Mouse (Mus musculus): Measurements from ENCODE around the gene Cdkal1. TPM values are rescaled to one million over a fixed set of nuclear protein-coding genes. Genes with fewer than 3 reads are reported as not detected.
A peak's percentile ranks its signal among the peaks of the same experiment; 100 is the strongest.

Cdkal1 gene
- polyA plus RNA-seq, 1 experiment from 2014 or later, result 28.8 TPM

DNA sequence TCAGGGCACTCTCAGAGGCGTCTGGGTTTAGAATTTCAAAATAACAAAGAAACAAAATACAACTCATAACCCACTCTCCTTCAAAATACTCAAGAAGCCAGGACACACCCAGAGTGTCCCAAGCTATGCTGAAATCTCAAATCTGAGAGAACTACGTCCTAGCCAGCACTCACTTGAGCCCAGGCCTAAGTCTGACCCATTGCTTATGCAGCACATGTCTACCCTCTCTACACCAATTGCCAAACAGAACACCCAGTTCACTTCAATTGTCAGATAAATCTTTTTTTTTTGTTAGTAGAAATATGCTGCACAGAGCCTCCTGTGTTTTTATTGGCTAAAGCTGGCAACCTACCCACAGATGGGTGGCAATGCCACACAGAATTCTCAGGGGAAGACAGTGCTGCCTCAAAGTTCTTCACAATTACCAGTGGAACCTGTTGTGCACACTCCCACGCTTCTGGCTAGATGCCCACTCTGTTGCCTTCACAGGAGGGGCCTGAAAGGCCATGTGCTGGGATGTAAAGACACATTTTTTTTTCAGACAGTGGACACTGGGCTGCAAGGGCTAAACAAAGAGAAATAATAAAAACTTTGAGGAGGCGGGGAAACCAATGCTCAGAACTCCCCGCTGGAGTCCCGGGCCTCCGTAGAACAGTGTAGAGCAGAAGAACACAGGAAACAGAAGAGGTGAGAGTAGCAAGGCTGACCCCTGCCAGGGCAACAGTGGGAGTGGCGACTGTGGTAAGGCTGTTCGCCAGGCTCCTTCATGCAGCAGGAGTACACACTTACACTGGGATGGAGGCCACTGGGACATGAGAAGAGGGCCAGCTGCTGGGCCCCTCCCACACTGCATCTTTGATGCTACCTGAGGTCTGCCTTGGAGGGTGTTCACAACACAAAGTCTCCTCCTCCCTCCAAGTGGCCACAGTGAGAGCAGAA, 273.4 kb downstream of the Cdkal1 start:
- Histone ChIP-seq H3K27ac (ENCODE audit: low read length) (no peak overlapping the region), H3K4me1 (replicated peaks; ENCODE audit: control insufficient read depth, insufficient read depth, low read length) (no peaks in the 10 kb centered on the region), H3K36me3 (ENCODE audit: control insufficient read depth, insufficient read depth) (no peaks in the 10 kb centered on the region), H3K9me3 (ENCODE audit: control insufficient read depth, low read length) (no peaks in the 10 kb centered on the region), H3K4me2 (ENCODE audit: low read length) (no peak overlapping the region), H3K9ac (replicated peaks; ENCODE audit: low read depth, low read length) (no peak overlapping the region), H3K4me3 (replicated peaks; ENCODE audit: low read length) (no peak overlapping the region), H3K27me3 (replicated peaks; ENCODE audit: control insufficient read depth, insufficient read depth, low read length) (no peaks in the 10 kb centered on the region)
- WGBS, result 66% methylated on average over 9 of the region's 9 CpGs
- 0 out of 2 replicates have a peak, but pooled peaks have one; percentile 18 for ATAC-seq

DNA sequence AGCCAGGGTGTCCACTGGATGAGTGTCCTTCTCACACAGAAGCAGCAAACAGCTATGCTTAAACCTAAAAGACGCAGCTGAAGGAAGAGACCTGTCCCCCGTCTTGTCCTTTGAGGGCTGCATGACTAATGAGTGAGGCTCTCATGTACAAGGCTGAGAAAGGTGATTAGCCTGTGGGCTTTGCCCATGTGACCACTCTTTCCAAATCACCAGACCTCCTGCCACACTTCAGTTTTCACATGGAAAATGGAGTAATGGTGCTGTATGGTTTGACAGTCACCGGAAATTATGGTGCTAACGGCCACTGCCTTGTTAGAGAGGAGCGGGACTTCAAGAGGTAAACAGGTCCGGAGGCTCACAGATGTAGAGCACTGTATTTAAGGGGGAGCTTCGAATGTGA, 274.7 kb downstream of the Cdkal1 start:
- H3K9me3 ChIP-seq (ENCODE audit: control insufficient read depth, low read length), result no peaks in the 10 kb centered on the region
- no peak overlapping the region for H3K9ac ChIP-seq (replicated peaks; ENCODE audit: low read depth, low read length)
- no peaks in the 10 kb centered on the region for H3K4me1 ChIP-seq (replicated peaks; ENCODE audit: control insufficient read depth, insufficient read depth, low read length)
- no peak overlapping the region for H3K4me3 ChIP-seq (replicated peaks; ENCODE audit: low read length)
- no peak overlapping the region for H3K27ac ChIP-seq (ENCODE audit: low read length)
- no peak overlapping the region for H3K4me2 ChIP-seq (ENCODE audit: low read length)
- H3K36me3 ChIP-seq (ENCODE audit: control insufficient read depth, insufficient read depth), result no peaks in the 10 kb centered on the region
- WGBS, result 89% methylated on average over 7 of the region's 7 CpGs
- no peak for ATAC-seq
- no peaks in the 10 kb centered on the region for H3K27me3 ChIP-seq (replicated peaks; ENCODE audit: control insufficient read depth, insufficient read depth, low read length)

DNA sequence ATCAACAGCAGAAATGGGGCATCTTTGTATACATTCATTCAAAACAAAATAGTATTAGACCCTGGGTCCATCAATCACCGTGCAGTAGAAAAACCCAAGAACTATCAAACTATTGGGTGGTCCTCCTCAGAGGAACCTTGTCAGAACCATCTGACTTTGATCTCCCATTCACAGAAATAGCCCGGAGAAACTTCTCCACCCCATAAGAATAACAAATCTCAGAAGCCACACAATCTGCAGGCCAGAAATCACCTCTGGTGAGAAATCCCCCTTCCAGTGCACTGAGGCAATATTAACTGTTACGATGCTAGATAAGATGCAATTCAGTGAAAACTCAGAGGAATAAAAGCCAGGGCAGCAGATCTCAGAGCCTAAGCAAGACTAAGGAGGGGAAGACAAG, 275.5 kb downstream of the Cdkal1 start:
- no peak for ATAC-seq

DNA sequence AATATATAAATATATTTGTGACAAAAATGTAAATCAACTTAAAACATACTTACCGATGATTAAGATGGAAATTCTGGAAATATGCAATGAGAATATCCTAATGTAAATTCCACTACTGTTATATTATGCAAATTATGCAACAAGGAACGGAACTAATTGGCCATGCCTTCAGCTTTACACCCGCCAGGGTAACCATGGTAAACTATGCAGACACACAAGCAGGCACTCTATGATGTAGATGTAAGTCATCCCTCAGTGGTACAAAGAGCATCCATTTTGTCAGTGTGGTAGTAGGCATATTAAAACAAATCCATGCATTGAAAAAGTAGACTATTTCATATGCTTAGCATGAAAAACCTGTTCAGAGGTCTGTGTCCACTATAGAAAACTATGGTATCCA, 276.9 kb downstream of the Cdkal1 start:
- Histone ChIP-seq H3K27me3 (replicated peaks; ENCODE audit: control insufficient read depth, insufficient read depth, low read length) (no peaks in the 10 kb centered on the region), H3K9ac (replicated peaks; ENCODE audit: low read depth, low read length) (no peak overlapping the region), H3K27ac (ENCODE audit: low read length) (no peak overlapping the region), H3K4me3 (replicated peaks; ENCODE audit: low read length) (no peak overlapping the region), H3K4me2 (ENCODE audit: low read length) (no peak overlapping the region), H3K9me3 (ENCODE audit: control insufficient read depth, low read length) (no peaks in the 10 kb centered on the region), H3K36me3 (ENCODE audit: control insufficient read depth, insufficient read depth) (no peaks in the 10 kb centered on the region), H3K4me1 (replicated peaks; ENCODE audit: control insufficient read depth, insufficient read depth, low read length) (no peaks in the 10 kb centered on the region)
- WGBS, result 42% methylated on average over 3 of the region's 3 CpGs
- 0 out of 2 replicates have a peak, but pooled peaks have one; percentile 55 for ATAC-seq

More for the DNA sequence above, 275.5 kb downstream of the Cdkal1 start:
- no peaks in the 10 kb centered on the region for H3K27me3 ChIP-seq (replicated peaks; ENCODE audit: control insufficient read depth, insufficient read depth, low read length)
- no peak overlapping the region for H3K4me2 ChIP-seq (ENCODE audit: low read length)
- H3K4me1 ChIP-seq (replicated peaks; ENCODE audit: control insufficient read depth, insufficient read depth, low read length), result no peaks in the 10 kb centered on the region
- H3K36me3 ChIP-seq (ENCODE audit: control insufficient read depth, insufficient read depth), result no peaks in the 10 kb centered on the region
- no peak overlapping the region for H3K27ac ChIP-seq (ENCODE audit: low read length)
- H3K9me3 ChIP-seq (ENCODE audit: control insufficient read depth, low read length), result no peaks in the 10 kb centered on the region
- WGBS, result 91% methylated on average over 3 of the region's 3 CpGs
- no peak overlapping the region for H3K9ac ChIP-seq (replicated peaks; ENCODE audit: low read depth, low read length)
- no peak overlapping the region for H3K4me3 ChIP-seq (replicated peaks; ENCODE audit: low read length)

DNA sequence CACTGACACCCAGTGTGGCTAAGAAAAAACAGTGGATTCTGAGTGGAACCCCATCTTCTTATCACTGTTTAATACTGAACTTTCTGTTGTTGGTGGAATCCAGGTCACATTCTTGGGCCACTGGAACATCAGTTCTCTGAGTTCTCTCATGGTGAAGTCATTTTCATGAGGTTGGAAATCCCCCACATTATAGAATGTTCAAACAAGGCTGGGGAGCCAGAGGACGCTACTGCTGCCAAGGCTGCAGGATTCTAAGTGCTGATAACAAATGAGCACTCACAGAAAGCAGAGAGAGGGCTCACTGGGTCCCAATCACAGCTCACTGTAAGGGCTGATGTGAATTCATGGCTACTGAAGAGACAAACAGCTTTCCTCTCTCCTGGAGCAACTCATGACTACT, 280.7 kb downstream of the Cdkal1 start:
- no peaks in the 10 kb centered on the region for H3K9me3 ChIP-seq (ENCODE audit: control insufficient read depth, low read length)
- H3K4me2 ChIP-seq (ENCODE audit: low read length), result no peak overlapping the region
- WGBS, result 43% methylated on average over 1 of the region's 1 CpGs
- ATAC-seq, result no peak
- no peaks in the 10 kb centered on the region for H3K4me1 ChIP-seq (replicated peaks; ENCODE audit: control insufficient read depth, insufficient read depth, low read length)
- no peak overlapping the region for H3K27ac ChIP-seq (ENCODE audit: low read length)
- H3K27me3 ChIP-seq (replicated peaks; ENCODE audit: control insufficient read depth, insufficient read depth, low read length), result no peaks in the 10 kb centered on the region
- H3K4me3 ChIP-seq (replicated peaks; ENCODE audit: low read length), result no peak overlapping the region
- H3K36me3 ChIP-seq (ENCODE audit: control insufficient read depth, insufficient read depth), result no peaks in the 10 kb centered on the region
- H3K9ac ChIP-seq (replicated peaks; ENCODE audit: low read depth, low read length), result no peak overlapping the region

DNA sequence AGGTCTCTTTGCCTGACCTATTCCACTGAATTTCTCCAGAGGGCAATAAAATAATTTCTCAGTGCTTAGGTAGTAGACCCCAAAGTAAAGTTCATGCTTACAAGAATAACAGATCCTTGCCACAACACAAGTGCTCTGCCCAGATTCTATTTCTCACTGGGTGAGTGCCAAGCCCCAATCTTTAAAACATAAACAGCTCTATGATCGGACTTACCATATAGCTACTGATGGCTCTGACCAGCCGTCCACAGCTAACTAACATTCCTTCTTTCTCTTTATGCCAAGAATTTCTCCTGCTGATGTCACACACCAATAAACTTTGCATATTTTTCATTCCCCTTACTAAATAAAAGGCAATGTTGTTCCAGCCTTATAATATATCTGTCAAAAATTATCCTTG, 283.0 kb downstream of the Cdkal1 start:
- no peaks in the 10 kb centered on the region for H3K4me1 ChIP-seq (replicated peaks; ENCODE audit: control insufficient read depth, insufficient read depth, low read length)
- WGBS, result 73% methylated on average over 2 of the region's 2 CpGs
- H3K4me3 ChIP-seq (replicated peaks; ENCODE audit: low read length), result no peak overlapping the region
- no peak overlapping the region for H3K4me2 ChIP-seq (ENCODE audit: low read length)
- ATAC-seq, result no peak
- H3K36me3 ChIP-seq (ENCODE audit: control insufficient read depth, insufficient read depth), result no peaks in the 10 kb centered on the region
- no peak overlapping the region for H3K9ac ChIP-seq (replicated peaks; ENCODE audit: low read depth, low read length)
- no peaks in the 10 kb centered on the region for H3K9me3 ChIP-seq (ENCODE audit: control insufficient read depth, low read length)
- H3K27ac ChIP-seq (ENCODE audit: low read length), result no peak overlapping the region
- H3K27me3 ChIP-seq (replicated peaks; ENCODE audit: control insufficient read depth, insufficient read depth, low read length), result no peaks in the 10 kb centered on the region

DNA sequence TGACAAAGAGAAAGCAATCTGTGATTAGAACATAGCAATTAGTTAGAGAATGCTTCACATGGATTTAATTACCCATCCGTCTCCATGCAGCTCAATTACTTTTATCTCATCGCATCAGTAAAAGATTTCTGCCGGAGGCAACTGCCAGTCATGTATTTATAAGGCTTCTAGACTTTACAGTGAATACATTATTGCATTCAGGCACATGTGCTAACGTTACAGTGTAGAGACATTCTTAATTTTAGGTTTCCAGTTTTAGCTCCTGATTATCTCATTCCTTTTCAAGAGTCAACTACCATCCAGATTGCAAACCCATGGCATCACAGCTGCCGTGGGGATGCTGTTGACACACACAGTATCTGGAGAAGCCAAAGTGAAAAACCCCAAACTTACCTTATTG, 289.8 kb downstream of the Cdkal1 start:
- peak; percentile 95 for ATAC-seq
- Histone ChIP-seq H3K4me3 (replicated peaks; ENCODE audit: low read length) (no peak overlapping the region), H3K4me2 (ENCODE audit: low read length) (no peak overlapping the region), H3K27ac (ENCODE audit: low read length) (peak overlapping the region; percentile 88), H3K9ac (replicated peaks; ENCODE audit: low read depth, low read length) (no peak overlapping the region), H3K36me3 (ENCODE audit: control insufficient read depth, insufficient read depth) (no peaks in the 10 kb centered on the region), H3K4me1 (replicated peaks; ENCODE audit: control insufficient read depth, insufficient read depth, low read length) (peaks cover 14% of the 10 kb centered on the region), H3K9me3 (ENCODE audit: control insufficient read depth, low read length) (no peaks in the 10 kb centered on the region), H3K27me3 (replicated peaks; ENCODE audit: control insufficient read depth, insufficient read depth, low read length) (no peaks in the 10 kb centered on the region)
- 10% methylated on average over 5 of the region's 5 CpGs for WGBS

DNA sequence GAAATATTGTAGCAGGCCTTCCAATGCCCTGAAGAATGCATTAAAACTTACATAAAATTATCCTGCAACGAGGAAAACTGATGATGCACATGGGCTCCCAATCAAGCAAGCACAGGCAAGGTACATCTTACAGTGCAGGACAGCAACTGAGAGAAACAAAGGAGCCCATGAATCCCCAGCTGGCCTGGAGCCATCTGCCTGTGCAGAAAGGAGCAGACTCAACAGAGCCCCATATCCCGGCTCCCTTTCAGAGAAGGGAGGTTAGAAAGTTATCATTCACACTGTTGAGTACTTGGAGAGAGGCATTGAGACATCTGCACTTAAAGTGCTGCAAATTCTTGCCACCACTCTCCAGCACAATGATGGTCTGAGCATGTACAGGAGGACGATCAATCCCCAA, 296.3 kb downstream of the Cdkal1 start:
- ATAC-seq, result no peak
- no peak overlapping the region for H3K27ac ChIP-seq (ENCODE audit: low read length)

DNA sequence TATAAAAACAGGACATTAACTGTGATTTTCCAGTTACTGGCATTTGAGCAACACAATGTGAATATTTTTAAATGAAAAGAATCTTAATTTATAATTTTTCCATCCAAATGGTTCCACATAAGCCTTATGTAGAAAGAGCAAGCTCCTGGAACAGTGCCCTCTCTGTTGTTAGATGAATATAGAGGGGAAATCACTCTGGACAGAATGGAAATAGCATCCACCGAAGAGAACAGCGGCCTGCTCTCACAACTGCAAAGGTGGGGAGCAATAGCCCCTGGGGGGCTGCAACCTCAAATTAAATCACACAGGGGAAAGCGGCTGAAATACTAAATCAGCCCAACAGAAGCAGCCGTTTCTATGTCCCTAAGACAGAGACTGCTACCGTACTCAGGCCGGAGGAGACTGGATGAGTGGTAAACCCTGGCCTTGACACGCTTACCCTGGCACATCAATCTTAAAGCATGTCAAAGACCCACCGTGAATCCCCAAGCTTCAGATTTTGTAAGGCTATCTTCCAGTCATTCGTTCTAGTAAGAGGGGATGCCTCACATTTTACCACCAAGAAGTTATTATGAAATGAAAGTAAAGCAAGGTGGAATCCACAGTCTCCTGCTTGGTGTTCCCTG, 300.2 kb downstream of the Cdkal1 start:
- Histone ChIP-seq H3K36me3 (ENCODE audit: control insufficient read depth, insufficient read depth) (no peaks in the 10 kb centered on the region), H3K4me3 (replicated peaks; ENCODE audit: low read length) (no peak overlapping the region), H3K27me3 (replicated peaks; ENCODE audit: control insufficient read depth, insufficient read depth, low read length) (no peaks in the 10 kb centered on the region), H3K9me3 (ENCODE audit: control insufficient read depth, low read length) (no peaks in the 10 kb centered on the region), H3K27ac (ENCODE audit: low read length) (no peak overlapping the region), H3K9ac (replicated peaks; ENCODE audit: low read depth, low read length) (no peak overlapping the region), H3K4me1 (replicated peaks; ENCODE audit: control insufficient read depth, insufficient read depth, low read length) (peaks cover 4% of the 10 kb centered on the region; the same call in 1 of the 2 replicates), H3K4me2 (ENCODE audit: low read length) (no peak overlapping the region)
- ATAC-seq, result no peak
- 79% methylated on average over 9 of the region's 9 CpGs for WGBS

More for the DNA sequence above, 296.3 kb downstream of the Cdkal1 start:
- WGBS, result 56% methylated on average over 3 of the region's 3 CpGs
- Histone ChIP-seq H3K4me3 (replicated peaks; ENCODE audit: low read length) (no peak overlapping the region), H3K36me3 (ENCODE audit: control insufficient read depth, insufficient read depth) (no peaks in the 10 kb centered on the region), H3K9ac (replicated peaks; ENCODE audit: low read depth, low read length) (no peak overlapping the region), H3K27me3 (replicated peaks; ENCODE audit: control insufficient read depth, insufficient read depth, low read length) (no peaks in the 10 kb centered on the region), H3K4me2 (ENCODE audit: low read length) (no peak overlapping the region), H3K4me1 (replicated peaks; ENCODE audit: control insufficient read depth, insufficient read depth, low read length) (peaks cover 6% of the 10 kb centered on the region), H3K9me3 (ENCODE audit: control insufficient read depth, low read length) (no peaks in the 10 kb centered on the region)
